Mouse (Mus musculus): ENCODE data around the gene Tmcc1. TPM values are rescaled to one million over a fixed set of nuclear protein-coding genes. Genes with fewer than 3 reads are reported as not detected.
A peak's percentile ranks its signal among the peaks of the same experiment; 100 is the strongest.

Gene Tmcc1
- polyA plus RNA-seq, 1 experiment, result 17.6 TPM

DNA sequence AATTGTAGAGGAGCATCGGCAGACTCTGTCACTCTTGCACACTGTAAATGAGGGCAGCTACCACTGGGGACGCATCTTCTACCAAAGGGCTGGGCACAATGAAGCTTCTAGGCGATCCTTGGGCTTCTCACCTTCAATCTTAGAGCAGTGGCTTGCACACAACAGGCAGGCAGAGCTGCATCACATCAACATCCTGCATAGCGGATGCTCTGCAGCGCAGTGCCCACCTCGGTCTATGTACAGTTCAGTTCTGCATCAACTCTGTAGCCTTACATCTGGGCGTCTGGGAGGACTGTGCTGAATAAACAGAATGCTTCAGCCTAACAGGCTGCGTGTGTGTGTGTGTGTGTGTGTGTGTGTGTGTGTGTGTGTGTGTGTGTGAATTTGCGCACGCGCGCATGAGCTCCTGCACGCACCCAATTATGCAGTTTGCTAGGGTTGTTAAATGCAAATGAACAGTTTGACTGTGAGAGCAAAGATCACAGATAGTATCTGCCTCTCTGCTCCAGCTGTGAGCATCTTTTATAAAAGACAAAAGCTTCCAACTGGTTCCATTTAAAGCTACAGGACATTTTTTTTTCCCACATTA, 136.5 kb downstream of the Tmcc1 start:
- Histone ChIP-seq H3K79me2 (ENCODE audit: control insufficient read depth, insufficient read depth) (peaks cover 6% of the 10 kb centered on the region), H3K4me2 (ENCODE audit: low read depth) (no peak overlapping the region), H3K27me3 (ENCODE audit: control insufficient read depth, insufficient read depth, insufficient read length) (no peaks in the 10 kb centered on the region), H3K36me3 (ENCODE audit: control insufficient read depth, insufficient read depth) (no peaks in the 10 kb centered on the region), H3K4me3 (no peak overlapping the region), H3ac (ENCODE audit: control insufficient read depth, insufficient read length) (no peak overlapping the region)
- TF ChIP-seq E2F4 (IDR thresholded peaks at IDR 0.05; ENCODE audit: insufficient read depth), result no peak
- TF ChIP-seq CEBPB (IDR thresholded peaks at IDR 0.05; ENCODE audit: insufficient read depth, poor library complexity, severe bottlenecking), result no peak
- TF ChIP-seq USF1 (IDR thresholded peaks at IDR 0.05; ENCODE audit: low read depth), result no peak
- TF ChIP-seq SRF (IDR thresholded peaks at IDR 0.05; ENCODE audit: control insufficient read depth, insufficient read length, low read depth), result no peak
- TF ChIP-seq POLR2A (IDR thresholded peaks at IDR 0.05; ENCODE audit: insufficient read length, low read depth), result no peak
- no peak for TF ChIP-seq MYOD1 (IDR thresholded peaks at IDR 0.05; ENCODE audit: control insufficient read depth in 1 of 3, insufficient read length in 2 of 3, low read depth in 2 of 3)
- TF ChIP-seq REST (IDR thresholded peaks at IDR 0.05; ENCODE audit: insufficient read depth, insufficient read length), result no peak
- TF ChIP-seq MAX (IDR thresholded peaks at IDR 0.05; ENCODE audit: low read depth), result no peak
- TF ChIP-seq TCF3 (IDR thresholded peaks at IDR 0.05; ENCODE audit: insufficient read length, low read depth), result no peak
- no peak for TF ChIP-seq TCF12 (IDR thresholded peaks at IDR 0.05; ENCODE audit: insufficient read depth, poor library complexity, severe bottlenecking)
- TF ChIP-seq MYOG (IDR thresholded peaks at IDR 0.05; ENCODE audit: control insufficient read depth in 1 of 3, insufficient read depth in 1 of 3, insufficient read length in 2 of 3, low read depth in 2 of 3), result no peak
- TF ChIP-seq POLR2AphosphoS2 (IDR thresholded peaks at IDR 0.05; ENCODE audit: insufficient read length, low read depth), result no peak

DNA sequence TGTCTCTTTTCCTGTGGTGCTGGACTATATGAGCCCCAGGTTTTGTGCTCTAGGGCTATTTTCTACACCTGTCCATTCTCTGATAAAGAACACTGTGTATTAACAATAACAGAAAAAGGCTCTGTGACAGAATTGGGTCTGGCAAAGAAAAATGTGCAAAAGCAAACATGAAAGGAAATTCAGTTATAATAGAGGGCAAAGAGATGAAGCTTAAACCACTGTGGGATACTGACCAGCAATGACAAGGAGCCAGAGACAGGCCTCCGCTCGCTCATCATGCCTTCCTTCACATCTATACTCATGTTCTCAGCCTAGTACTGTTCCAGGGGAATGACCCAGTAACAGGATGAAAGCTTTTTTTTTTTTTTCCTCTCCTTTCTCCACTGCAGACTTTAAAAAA, 137.5 kb downstream of the Tmcc1 start:
- no peak overlapping the region for H3K4me3 ChIP-seq
- no peak overlapping the region for H3K4me2 ChIP-seq (ENCODE audit: low read depth)
- no peaks in the 10 kb centered on the region for H3K27me3 ChIP-seq (ENCODE audit: control insufficient read depth, insufficient read depth, insufficient read length)
- H3ac ChIP-seq (ENCODE audit: control insufficient read depth, insufficient read length), result no peak overlapping the region
- peaks cover 6% of the 10 kb centered on the region for H3K79me2 ChIP-seq (ENCODE audit: control insufficient read depth, insufficient read depth)
- TF ChIP-seq MYOD1 (IDR thresholded peaks at IDR 0.05; ENCODE audit: control insufficient read depth in 1 of 3, insufficient read length in 2 of 3, low read depth in 2 of 3) (no peak), MAX (IDR thresholded peaks at IDR 0.05; ENCODE audit: low read depth) (no peak), MYOG (IDR thresholded peaks at IDR 0.05; ENCODE audit: control insufficient read depth in 1 of 3, insufficient read depth in 1 of 3, insufficient read length in 2 of 3, low read depth in 2 of 3) (no peak), USF1 (IDR thresholded peaks at IDR 0.05; ENCODE audit: low read depth) (no peak), POLR2A (IDR thresholded peaks at IDR 0.05; ENCODE audit: insufficient read length, low read depth) (no peak), CEBPB (IDR thresholded peaks at IDR 0.05; ENCODE audit: insufficient read depth, poor library complexity, severe bottlenecking) (no peak), POLR2AphosphoS2 (IDR thresholded peaks at IDR 0.05; ENCODE audit: insufficient read length, low read depth) (no peak), TCF3 (IDR thresholded peaks at IDR 0.05; ENCODE audit: insufficient read length, low read depth) (no peak), E2F4 (IDR thresholded peaks at IDR 0.05; ENCODE audit: insufficient read depth) (no peak), TCF12 (IDR thresholded peaks at IDR 0.05; ENCODE audit: insufficient read depth, poor library complexity, severe bottlenecking) (no peak), SRF (IDR thresholded peaks at IDR 0.05; ENCODE audit: control insufficient read depth, insufficient read length, low read depth) (no peak), REST (IDR thresholded peaks at IDR 0.05; ENCODE audit: insufficient read depth, insufficient read length) (no peak)
- no peaks in the 10 kb centered on the region for H3K36me3 ChIP-seq (ENCODE audit: control insufficient read depth, insufficient read depth)

GRCm38 (mm10) chr6:116055001-116055471, 138.2 kb downstream of the Tmcc1 start:
- peak in 2 of 3 experiments; percentile 63 to 79 for TF ChIP-seq MYOD1 (IDR thresholded peaks at IDR 0.05; ENCODE audit: control insufficient read depth in 1 of 3, insufficient read length in 2 of 3, low read depth in 2 of 3)
- no peak for TF ChIP-seq POLR2A (IDR thresholded peaks at IDR 0.05; ENCODE audit: insufficient read length, low read depth)
- no peak for TF ChIP-seq TCF3 (IDR thresholded peaks at IDR 0.05; ENCODE audit: insufficient read length, low read depth)
- peak in 2 of 3 experiments; percentile 6 to 53 for TF ChIP-seq MYOG (IDR thresholded peaks at IDR 0.05; ENCODE audit: control insufficient read depth in 1 of 3, insufficient read depth in 1 of 3, insufficient read length in 2 of 3, low read depth in 2 of 3)
- no peak overlapping the region for H3K4me3 ChIP-seq
- no peaks in the 10 kb centered on the region for H3K79me2 ChIP-seq (ENCODE audit: control insufficient read depth, insufficient read depth)
- no peak overlapping the region for H3ac ChIP-seq (ENCODE audit: control insufficient read depth, insufficient read length)
- no peaks in the 10 kb centered on the region for H3K27me3 ChIP-seq (ENCODE audit: control insufficient read depth, insufficient read depth, insufficient read length)
- H3K4me2 ChIP-seq (ENCODE audit: low read depth), result no peak overlapping the region
- no peaks in the 10 kb centered on the region for H3K36me3 ChIP-seq (ENCODE audit: control insufficient read depth, insufficient read depth)

GRCm38 (mm10) chr6:116047896-116048295, 145.4 kb downstream of the Tmcc1 start:
- Histone ChIP-seq H3K27me3 (ENCODE audit: control insufficient read depth, insufficient read depth, insufficient read length) (no peaks in the 10 kb centered on the region), H3K4me2 (ENCODE audit: low read depth) (no peak overlapping the region), H3K36me3 (ENCODE audit: control insufficient read depth, insufficient read depth) (peaks cover 4% of the 10 kb centered on the region), H3K4me3 (no peak overlapping the region), H3ac (ENCODE audit: control insufficient read depth, insufficient read length) (no peak overlapping the region), H3K79me2 (ENCODE audit: control insufficient read depth, insufficient read depth) (peaks cover 11% of the 10 kb centered on the region)
- TF ChIP-seq POLR2AphosphoS2 (IDR thresholded peaks at IDR 0.05; ENCODE audit: insufficient read length, low read depth) (no peak), REST (IDR thresholded peaks at IDR 0.05; ENCODE audit: insufficient read depth, insufficient read length) (no peak), MAX (IDR thresholded peaks at IDR 0.05; ENCODE audit: low read depth) (no peak), USF1 (IDR thresholded peaks at IDR 0.05; ENCODE audit: low read depth) (no peak), TCF12 (IDR thresholded peaks at IDR 0.05; ENCODE audit: insufficient read depth, poor library complexity, severe bottlenecking) (no peak), POLR2A (IDR thresholded peaks at IDR 0.05; ENCODE audit: insufficient read length, low read depth) (no peak), TCF3 (IDR thresholded peaks at IDR 0.05; ENCODE audit: insufficient read length, low read depth) (no peak), E2F4 (IDR thresholded peaks at IDR 0.05; ENCODE audit: insufficient read depth) (no peak), SRF (IDR thresholded peaks at IDR 0.05; ENCODE audit: control insufficient read depth, insufficient read length, low read depth) (no peak)

DNA sequence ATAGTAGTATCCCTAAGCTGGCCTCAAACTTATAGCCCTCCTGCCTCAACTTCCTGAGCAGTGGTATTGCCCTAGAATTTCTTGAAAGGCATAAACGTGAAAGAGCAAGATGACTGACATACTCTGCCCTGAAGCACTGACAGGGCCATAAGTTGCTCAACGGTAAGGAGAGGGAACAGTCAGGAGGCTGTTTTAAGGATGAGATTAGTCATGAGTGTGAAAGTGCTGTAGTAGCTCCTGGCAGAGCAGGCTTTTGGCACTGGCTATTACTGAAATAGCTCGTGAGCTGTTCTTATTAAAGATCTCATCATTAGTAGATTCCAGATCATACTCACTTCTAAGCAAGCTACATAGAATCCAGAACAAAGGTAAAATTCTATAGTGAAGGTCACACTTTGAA, 145.9 kb downstream of the Tmcc1 start:
- Histone ChIP-seq H3K36me3 (ENCODE audit: control insufficient read depth, insufficient read depth) (peaks cover 10% of the 10 kb centered on the region), H3K79me2 (ENCODE audit: control insufficient read depth, insufficient read depth) (peaks cover 11% of the 10 kb centered on the region), H3ac (ENCODE audit: control insufficient read depth, insufficient read length) (no peak overlapping the region), H3K27me3 (ENCODE audit: control insufficient read depth, insufficient read depth, insufficient read length) (no peaks in the 10 kb centered on the region), H3K4me2 (ENCODE audit: low read depth) (no peak overlapping the region), H3K4me3 (no peak overlapping the region)
- TF ChIP-seq USF1 (IDR thresholded peaks at IDR 0.05; ENCODE audit: low read depth) (no peak), MYOD1 (IDR thresholded peaks at IDR 0.05; ENCODE audit: control insufficient read depth in 1 of 3, insufficient read length in 2 of 3, low read depth in 2 of 3) (no peak), MYOG (IDR thresholded peaks at IDR 0.05; ENCODE audit: control insufficient read depth in 1 of 3, insufficient read depth in 1 of 3, insufficient read length in 2 of 3, low read depth in 2 of 3) (no peak), TCF3 (IDR thresholded peaks at IDR 0.05; ENCODE audit: insufficient read length, low read depth) (no peak), POLR2A (IDR thresholded peaks at IDR 0.05; ENCODE audit: insufficient read length, low read depth) (no peak)
